Comparison of ENCODE assay signal across 9 mouse cellular contexts in genomic region chr12:81779831-81780230, GRCm38 (mm10). TPM values are rescaled to one million over a fixed set of nuclear protein-coding genes. Genes with fewer than 3 reads are reported as not detected.
DNase-seq lines count a peak whose midpoint lies in the region; ATAC-seq and TF ChIP-seq lines count a peak whose summit lies in the region.
"Had no signal": no experiment of that assay in that cellular context is flagged by ENCODE, and none has a peak within 500 bp of the region (broad histone marks: within the 10 kb centered on the region; RNA-seq: fewer than 3 reads in every experiment).

No protein-coding gene starts in this region.

- no peak overlapping the region for H3K27ac ChIP-seq in heart, embryonic 15.5 days
- no peak overlapping the region for H3K27ac ChIP-seq in hindbrain, embryonic 14.5 days
- no peak overlapping the region for H3K27ac ChIP-seq in limb, embryonic 14.5 days (replicated peaks; ENCODE audit: low read depth, low read length)
- H3K27ac ChIP-seq: liver, embryonic 13.5 days had no signal

- ATAC-seq in heart, embryonic 15.5 days (replicated peaks; ENCODE audit: insufficient number of reproducible peaks, insufficient read depth, low FRiP score, low read depth) = no peak
- ATAC-seq in hindbrain, embryonic 14.5 days (ENCODE audit: low FRiP score) = peak; percentile 2; the same call in 1 of the 2 replicates
- no peak for ATAC-seq in limb, embryonic 14.5 days (ENCODE audit: low FRiP score, low read depth)

- DNase-seq in heart, adult 8-10 months (ENCODE audit: low spot score) = no peak
- DNase-seq in cerebellum, adult 9-11 months = peak; percentile 61
- no peak for DNase-seq in hindbrain, embryonic 14.5 days (ENCODE audit: low spot score)
- peak; percentile 43 for DNase-seq in limb, embryonic 14.5 days (ENCODE audit: low spot score)
- peak; percentile 78 for DNase-seq in naive thymus-derived CD4-positive, alpha-beta T cell, adult 2 months (ENCODE audit: low read depth)
- no peak for DNase-seq in right cerebral cortex, postnatal 25 days
- no peak for DNase-seq in adrenal gland, postnatal 10 days
- DNase-seq: liver, embryonic 13.5 days had no signal

- peak overlapping the region; percentile 66 for H3K4me3 ChIP-seq in heart, embryonic 15.5 days
- peak overlapping the region; percentile 90 for H3K4me3 ChIP-seq in hindbrain, embryonic 14.5 days (replicated peaks; ENCODE audit: low read length)
- H3K4me3 ChIP-seq in limb, embryonic 14.5 days (replicated peaks; ENCODE audit: low read length) = peak overlapping the region; percentile 58; the same call in 1 of the 2 replicates

- no peak overlapping the region for H3K9ac ChIP-seq in heart, embryonic 15.5 days
- peak overlapping the region; percentile 90 for H3K9ac ChIP-seq in hindbrain, embryonic 14.5 days
- H3K9ac ChIP-seq in limb, embryonic 14.5 days (ENCODE audit: low read depth, low read length, severe bottlenecking) = no peak overlapping the region

- no peaks in the 10 kb centered on the region for H3K9me3 ChIP-seq in heart, embryonic 15.5 days (replicated peaks)
- no peaks in the 10 kb centered on the region for H3K9me3 ChIP-seq in hindbrain, embryonic 14.5 days (ENCODE audit: control insufficient read depth, low read length)
- H3K9me3 ChIP-seq in limb, embryonic 14.5 days (ENCODE audit: control insufficient read depth, low read length) = no peaks in the 10 kb centered on the region
- H3K9me3 ChIP-seq: liver, embryonic 13.5 days had no signal

- 11% methylated on average over 12 of the region's 12 CpGs for WGBS in heart, embryonic 15.5 days
- 7% methylated on average over 12 of the region's 12 CpGs for WGBS in hindbrain, embryonic 14.5 days
- WGBS in limb, embryonic 14.5 days = 9% methylated on average over 12 of the region's 12 CpGs

- peaks cover 65% of the 10 kb centered on the region for H3K27me3 ChIP-seq in heart, embryonic 15.5 days
- no peaks in the 10 kb centered on the region for H3K27me3 ChIP-seq in hindbrain, embryonic 14.5 days (ENCODE audit: control insufficient read depth, insufficient read depth, low read length)
- H3K27me3 ChIP-seq in limb, embryonic 14.5 days (ENCODE audit: control insufficient read depth, insufficient read depth, low read length) = peaks cover 20% of the 10 kb centered on the region

- H3K4me2 ChIP-seq in heart, embryonic 15.5 days = peak overlapping the region; percentile 98
- peak overlapping the region; percentile 55 for H3K4me2 ChIP-seq in hindbrain, embryonic 14.5 days (replicated peaks)
- peak overlapping the region; percentile 93 for H3K4me2 ChIP-seq in limb, embryonic 14.5 days (replicated peaks; ENCODE audit: low read depth, low read length, severe bottlenecking)

- H3K36me3 ChIP-seq in heart, embryonic 15.5 days = no peaks in the 10 kb centered on the region
- no peaks in the 10 kb centered on the region for H3K36me3 ChIP-seq in hindbrain, embryonic 14.5 days (replicated peaks; ENCODE audit: control insufficient read depth, insufficient read depth)
- H3K36me3 ChIP-seq in limb, embryonic 14.5 days (ENCODE audit: control insufficient read depth, insufficient read depth, low read length) = no peaks in the 10 kb centered on the region
- H3K36me3 ChIP-seq: liver, embryonic 13.5 days had no signal

- H3K4me1 ChIP-seq in heart, embryonic 15.5 days (replicated peaks) = peaks cover 6% of the 10 kb centered on the region
- peaks cover 21% of the 10 kb centered on the region for H3K4me1 ChIP-seq in hindbrain, embryonic 14.5 days (replicated peaks; ENCODE audit: control insufficient read depth, insufficient read depth, low read length)
- H3K4me1 ChIP-seq in limb, embryonic 14.5 days (ENCODE audit: control insufficient read depth, insufficient read depth, low read length) = peaks cover 4% of the 10 kb centered on the region; the same call in 1 of the 2 replicates

- TF ChIP-seq POLR2A in limb, embryonic 14.5 days (IDR thresholded peaks at IDR 0.05; ENCODE audit: borderline replicate concordance, extremely low read depth, insufficient read depth, insufficient read length) = no peak

RNA-seq across cellular contexts. Expression of gene Map3k9, which starts 1.1 kb away (rescaled TPM):
- 0.19 and 0.30 TPM in 2 replicates for polyA plus RNA-seq in heart, embryonic 15.5 days (2015; fragmentation: Nextera tagmentation; extraction: Ambion mirVana)
- total RNA-seq in heart, adult 8-10 months (2022) = under 1 TPM; 0.09 to 0.26 (median 0.18) TPM
- 13.3 and 14.7 TPM in 2 replicates for polyA plus RNA-seq in hindbrain, embryonic 14.5 days (2014; fragmentation: Nextera tagmentation; extraction: Ambion mirVana)
- 0.83 and 0.87 TPM in 2 replicates for polyA plus RNA-seq in limb, embryonic 14.5 days (2012; rRNA removed)
- 1.5 and 1.6 TPM in 2 replicates for polyA plus RNA-seq in limb, embryonic 14.5 days (2014; fragmentation: Nextera tagmentation; extraction: Ambion mirVana)
- 1 to 10 TPM; 1.1 to 2.0 TPM for total RNA-seq in adrenal gland, postnatal 10 days (2021)

Comparison
In these comparisons a context has a peak if more than half of its experiments do, and no peak if none do; other contexts are left out.
1. DNase-seq: peak in cerebellum, adult 9-11 months (single experiment), limb, embryonic 14.5 days (single experiment) and naive thymus-derived CD4-positive, alpha-beta T cell, adult 2 months (single experiment); none in heart, adult 8-10 months (single experiment), hindbrain, embryonic 14.5 days (single experiment), right cerebral cortex, postnatal 25 days (single experiment) and adrenal gland, postnatal 10 days (single experiment).
2. Peak in every context shown above with its lines, with median percentiles within 50 percentile points of each other: H3K4me2 ChIP-seq and H3K4me3 ChIP-seq.